Mouse (Mus musculus): ENCODE measurements at regions not wholly inside any gene's neighbourhood (a gene's known extent, or its start where the extent isn't known, plus 50 kb on each side); places are given as distances from the start of the nearest gene placed in this dataset.

DNA sequence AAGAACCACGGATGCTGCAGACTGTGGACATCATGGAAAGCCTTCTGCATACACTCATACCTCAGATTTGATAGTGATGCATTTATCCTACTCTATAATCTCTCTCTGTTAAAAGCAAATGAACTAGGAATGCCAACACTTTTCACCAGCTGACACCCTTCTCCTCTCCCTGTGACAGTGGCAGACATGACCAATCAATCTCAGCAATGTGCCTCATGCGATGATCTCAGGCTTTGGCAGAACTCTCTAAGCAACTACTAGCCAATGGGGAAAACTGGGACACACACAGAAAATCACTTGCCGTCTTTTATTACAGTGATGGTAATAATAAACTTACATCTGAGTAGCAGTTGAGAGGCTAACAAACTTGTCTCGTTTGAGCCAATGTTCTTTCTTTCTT lies 148.4 kb upstream of the Spred2 start:
- Histone ChIP-seq H3K27me3 (no peaks in the 10 kb centered on the region), H3K9me3 (no peaks in the 10 kb centered on the region), H3K4me3 (no peak overlapping the region), H3K4me1 (replicated peaks) (0 out of 2 replicates have a peak, but pooled peaks cover 5% of the 10 kb centered on the region), H3K9ac (no peak overlapping the region), H3K27ac (no peak overlapping the region), H3K4me2 (no peak overlapping the region), H3K36me3 (no peaks in the 10 kb centered on the region)
- ATAC-seq (ENCODE audit: low FRiP score) = no peak
- 93% methylated on average over 4 of the region's 4 CpGs for WGBS

DNA sequence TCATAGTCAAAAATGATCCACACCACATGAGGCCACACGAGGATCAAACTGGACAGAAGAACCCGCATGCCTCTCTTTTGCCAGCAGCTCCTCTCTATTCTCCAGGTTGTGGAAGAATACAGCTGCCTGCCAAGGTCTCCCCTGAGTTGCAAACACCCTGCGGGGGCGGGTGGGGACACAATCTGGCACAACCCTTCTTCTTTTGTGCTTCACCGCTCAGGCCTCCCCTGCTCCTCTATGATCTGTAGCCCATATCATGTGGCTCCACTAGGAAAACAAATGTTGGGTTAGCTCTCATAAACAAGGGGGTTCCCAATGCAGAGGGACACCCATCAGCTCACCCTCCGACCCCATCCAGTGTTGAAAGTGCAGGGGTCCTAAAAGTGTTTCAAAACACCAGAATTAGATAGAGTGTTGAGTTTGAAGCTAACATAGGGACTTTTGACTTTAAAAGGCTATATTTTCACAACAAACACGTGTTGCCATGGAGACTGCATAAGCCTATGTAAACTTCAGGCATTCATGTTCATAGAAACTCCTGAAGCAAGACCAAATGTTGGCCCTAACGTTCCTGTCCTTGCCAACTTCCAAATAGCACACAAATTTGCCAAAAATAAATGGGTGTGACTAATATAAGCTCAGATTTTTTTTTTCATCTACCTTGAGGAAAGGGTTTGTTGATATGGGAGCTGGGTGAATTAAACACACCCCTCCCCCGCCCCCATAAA lies 147.5 kb upstream of the Spred2 start:
- Histone ChIP-seq H3K9me3 (no peaks in the 10 kb centered on the region), H3K4me3 (no peak overlapping the region), H3K4me2 (no peak overlapping the region), H3K36me3 (no peaks in the 10 kb centered on the region), H3K27ac (no peak overlapping the region), H3K9ac (no peak overlapping the region), H3K4me1 (replicated peaks) (0 out of 2 replicates have a peak, but pooled peaks cover 5% of the 10 kb centered on the region), H3K27me3 (no peaks in the 10 kb centered on the region)
- WGBS = 74% methylated on average over 9 of the region's 9 CpGs
- no peak for ATAC-seq (ENCODE audit: low FRiP score)

DNA sequence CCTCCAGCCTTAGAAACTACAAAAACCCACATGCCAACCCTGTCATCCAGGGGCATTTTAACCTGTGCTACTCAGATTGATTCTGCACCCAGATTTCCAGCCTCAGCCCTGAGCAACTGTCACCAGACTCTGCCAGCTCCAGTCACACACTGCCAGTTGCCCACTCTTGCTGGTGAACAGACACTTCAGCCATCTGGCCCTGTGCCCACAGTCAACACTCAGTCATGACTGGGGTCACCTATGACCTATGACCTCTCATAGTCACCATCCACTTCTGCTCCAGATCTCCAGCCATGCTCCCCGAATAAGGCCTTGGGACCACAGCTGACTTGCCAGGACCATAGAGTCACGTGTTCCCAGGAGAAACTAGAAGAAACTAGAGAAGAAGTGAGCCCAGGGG lies 146.0 kb upstream of the Spred2 start:
- WGBS = 91% methylated on average over 2 of the region's 2 CpGs

DNA sequence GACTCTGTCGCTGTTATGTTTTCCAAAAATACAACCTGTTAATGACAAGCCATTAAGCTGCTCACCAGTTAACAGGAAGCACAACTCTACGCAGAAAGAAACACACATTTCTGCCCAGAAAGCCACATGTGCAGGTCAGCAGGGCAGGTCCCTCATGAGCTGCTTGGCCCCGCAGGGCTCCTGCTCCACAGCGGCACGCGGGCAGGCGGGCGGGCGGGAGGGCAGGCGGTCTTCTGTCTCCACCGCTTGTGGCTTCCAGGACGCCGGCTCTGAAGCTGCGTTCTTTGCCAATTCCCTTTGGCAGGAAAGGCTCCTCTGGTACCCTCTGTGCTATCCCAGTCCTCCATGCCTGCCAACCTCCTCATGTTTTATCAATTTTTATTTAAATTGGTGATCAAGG lies 139.1 kb upstream of the Spred2 start:
- 75% methylated on average over 14 of the region's 14 CpGs for WGBS
- Histone ChIP-seq H3K4me3 (no peak overlapping the region), H3K36me3 (no peaks in the 10 kb centered on the region), H3K9ac (no peak overlapping the region), H3K9me3 (no peaks in the 10 kb centered on the region; the same call in 1 of the 2 replicates), H3K27ac (no peak overlapping the region), H3K4me1 (replicated peaks) (no peaks in the 10 kb centered on the region), H3K4me2 (no peak overlapping the region), H3K27me3 (no peaks in the 10 kb centered on the region)
- no peak for ATAC-seq (ENCODE audit: low FRiP score)

More for the DNA sequence above, 146.0 kb upstream of the Spred2 start:
- no peaks in the 10 kb centered on the region for H3K9me3 ChIP-seq
- no peaks in the 10 kb centered on the region for H3K36me3 ChIP-seq
- no peak overlapping the region for H3K27ac ChIP-seq
- H3K4me3 ChIP-seq = no peak overlapping the region
- H3K4me1 ChIP-seq (replicated peaks) = 0 out of 2 replicates have a peak, but pooled peaks cover 5% of the 10 kb centered on the region
- H3K9ac ChIP-seq = no peak overlapping the region
- no peaks in the 10 kb centered on the region for H3K27me3 ChIP-seq
- ATAC-seq (ENCODE audit: low FRiP score) = no peak
- no peak overlapping the region for H3K4me2 ChIP-seq

DNA sequence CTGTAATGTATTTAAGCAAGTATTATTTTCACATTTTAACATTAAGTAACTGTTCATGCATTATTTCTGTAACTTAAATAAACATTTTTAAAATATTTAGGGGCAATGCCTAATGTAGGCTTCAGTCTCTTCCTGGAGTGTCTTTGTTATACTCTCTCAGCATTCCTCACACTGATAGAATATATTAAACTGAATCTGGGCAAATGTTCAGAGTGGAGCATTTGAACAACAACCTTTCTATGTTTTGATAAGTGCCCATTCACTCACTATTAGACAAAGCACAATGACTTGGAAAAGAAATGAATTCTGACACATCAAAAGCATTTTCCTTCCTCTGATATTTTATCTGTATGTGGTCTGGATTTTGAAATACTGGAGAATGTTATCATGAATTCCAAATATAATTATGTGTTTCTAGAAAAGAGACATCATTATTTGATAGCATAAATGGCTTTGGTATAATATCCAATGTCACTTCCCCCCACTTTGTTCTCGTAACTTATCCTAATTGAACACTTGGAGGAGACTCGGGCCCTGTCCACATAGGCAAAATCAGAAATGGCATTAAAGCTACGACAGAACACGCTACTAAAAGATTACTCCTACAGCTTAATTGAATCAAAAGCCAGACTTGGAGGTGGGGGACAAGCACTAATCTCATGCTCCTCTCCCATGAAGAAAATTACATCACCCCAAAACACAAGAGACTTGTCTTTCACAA lies 127.1 kb upstream of the Spred2 start:
- Histone ChIP-seq H3K27me3 (no peaks in the 10 kb centered on the region), H3K9ac (no peak overlapping the region), H3K4me2 (no peak overlapping the region), H3K36me3 (no peaks in the 10 kb centered on the region), H3K4me3 (no peak overlapping the region), H3K4me1 (replicated peaks) (no peaks in the 10 kb centered on the region), H3K9me3 (no peaks in the 10 kb centered on the region), H3K27ac (no peak overlapping the region)
- ATAC-seq (ENCODE audit: low FRiP score) = no peak
- 81% methylated on average over 4 of the region's 4 CpGs for WGBS

DNA sequence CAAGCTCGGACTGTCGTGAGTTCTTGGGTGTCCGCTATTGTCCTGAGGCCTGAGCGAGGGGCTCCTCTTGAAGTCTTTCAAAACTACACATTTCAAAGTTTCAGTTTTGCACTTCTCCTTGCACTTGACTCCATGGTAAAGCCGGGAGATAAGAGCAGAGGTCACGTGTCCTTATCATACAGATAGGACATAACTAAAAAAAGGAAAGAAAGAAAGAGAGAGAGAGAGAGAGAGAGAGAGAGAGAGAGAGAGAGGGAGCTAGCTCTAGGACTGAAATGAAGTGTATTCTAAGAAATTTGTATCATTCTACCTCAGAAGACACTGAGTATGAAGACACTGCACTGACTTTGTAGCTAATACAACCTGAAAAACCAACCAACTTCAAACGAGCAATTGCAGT lies 114.8 kb upstream of the Spred2 start:
- Histone ChIP-seq H3K36me3 (no peaks in the 10 kb centered on the region), H3K4me3 (no peak overlapping the region), H3K4me2 (no peak overlapping the region), H3K4me1 (replicated peaks) (peaks cover 8% of the 10 kb centered on the region), H3K9me3 (no peaks in the 10 kb centered on the region), H3K27me3 (no peaks in the 10 kb centered on the region), H3K27ac (no peak overlapping the region), H3K9ac (no peak overlapping the region)
- ATAC-seq (ENCODE audit: low FRiP score) = no peak
- WGBS = 88% methylated on average over 7 of the region's 7 CpGs

DNA sequence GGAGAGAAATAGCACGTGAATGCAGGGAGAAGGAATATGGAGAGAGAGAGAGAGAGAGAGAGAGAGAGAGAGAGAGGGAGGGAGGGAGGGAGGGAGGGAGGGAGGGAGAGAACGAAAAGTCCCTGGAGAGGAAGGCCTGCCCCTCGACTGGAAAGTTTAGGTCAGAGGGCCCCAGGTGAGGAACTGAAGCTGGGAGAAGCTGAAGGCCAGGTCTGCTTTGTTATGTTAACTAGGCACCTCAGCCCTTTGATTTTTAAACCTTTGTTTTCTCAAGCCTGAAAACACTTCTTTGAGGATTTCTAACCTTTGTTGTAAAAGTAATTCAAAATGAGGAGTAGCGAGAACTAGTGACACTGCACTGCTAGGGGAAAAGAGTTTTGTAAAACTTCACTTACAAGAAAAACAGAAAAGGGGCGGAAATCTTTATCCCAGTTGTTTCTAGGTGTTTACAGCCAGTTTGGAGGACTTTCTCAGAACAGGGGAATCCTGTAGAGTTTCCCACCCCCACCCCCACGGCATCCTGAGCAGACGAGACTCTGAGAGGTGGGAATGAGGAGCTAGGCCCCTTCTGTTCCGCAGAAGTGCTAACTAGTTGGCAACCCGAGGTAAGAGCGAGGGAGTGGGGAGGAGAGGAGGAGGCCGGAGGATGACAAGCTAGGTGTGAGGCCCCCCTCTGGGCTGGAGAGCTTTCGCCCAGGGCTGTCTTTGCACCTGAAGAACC lies 112.7 kb upstream of the Spred2 start:
- no peaks in the 10 kb centered on the region for H3K9me3 ChIP-seq
- WGBS = 23% methylated on average over 12 of the region's 12 CpGs
- no peak overlapping the region for H3K4me2 ChIP-seq
- no peak overlapping the region for H3K9ac ChIP-seq
- no peaks in the 10 kb centered on the region for H3K36me3 ChIP-seq
- no peak overlapping the region for H3K4me3 ChIP-seq
- H3K27me3 ChIP-seq = no peaks in the 10 kb centered on the region
- peaks cover 8% of the 10 kb centered on the region for H3K4me1 ChIP-seq (replicated peaks)
- no peak for ATAC-seq (ENCODE audit: low FRiP score)
- H3K27ac ChIP-seq = no peak overlapping the region

DNA sequence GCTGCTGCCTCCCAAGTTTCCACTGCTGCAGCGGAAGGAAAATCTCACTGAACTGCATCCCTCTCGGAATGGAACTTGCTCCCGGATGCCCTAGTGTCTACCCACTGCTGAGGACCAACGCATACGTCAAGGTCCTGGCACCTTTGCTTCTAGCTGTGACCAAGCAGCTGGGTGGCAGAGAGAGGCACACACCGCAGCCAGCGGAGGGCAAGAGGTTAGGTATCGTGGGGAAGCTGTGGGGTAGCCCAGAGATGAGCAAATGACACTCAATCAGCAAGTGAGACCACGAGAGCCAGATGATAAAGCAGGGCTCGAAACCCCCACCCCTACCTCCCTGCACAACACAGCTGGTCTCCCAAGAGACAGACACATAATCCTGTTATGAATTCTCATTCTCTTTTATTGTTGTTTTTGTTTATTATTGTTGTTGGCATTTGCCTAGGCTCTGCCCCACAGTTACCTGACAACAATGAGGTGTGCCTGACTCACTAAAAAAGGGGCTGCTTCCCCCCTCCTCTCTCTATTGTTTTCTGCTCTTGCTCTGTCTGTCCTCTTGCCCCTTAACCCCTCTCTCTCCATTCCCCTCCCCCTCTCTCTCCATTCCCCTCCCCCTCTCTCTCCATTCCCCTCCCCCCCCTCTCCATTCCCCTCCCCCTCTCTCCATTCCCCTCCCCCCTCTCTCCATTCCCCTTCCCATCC lies 112.0 kb upstream of the Spred2 start:
- H3K9me3 ChIP-seq = no peaks in the 10 kb centered on the region
- 20% methylated on average over 10 of the region's 10 CpGs for WGBS
- peak overlapping the region; percentile 25; the same call in 1 of the 2 replicates for H3K4me2 ChIP-seq
- no peaks in the 10 kb centered on the region for H3K27me3 ChIP-seq
- no peak overlapping the region for H3K27ac ChIP-seq
- no peak overlapping the region for H3K9ac ChIP-seq
- peaks cover 8% of the 10 kb centered on the region for H3K4me1 ChIP-seq (replicated peaks)
- no peak overlapping the region for H3K4me3 ChIP-seq
- ATAC-seq (ENCODE audit: low FRiP score) = peak; percentile 39
- no peaks in the 10 kb centered on the region for H3K36me3 ChIP-seq

DNA sequence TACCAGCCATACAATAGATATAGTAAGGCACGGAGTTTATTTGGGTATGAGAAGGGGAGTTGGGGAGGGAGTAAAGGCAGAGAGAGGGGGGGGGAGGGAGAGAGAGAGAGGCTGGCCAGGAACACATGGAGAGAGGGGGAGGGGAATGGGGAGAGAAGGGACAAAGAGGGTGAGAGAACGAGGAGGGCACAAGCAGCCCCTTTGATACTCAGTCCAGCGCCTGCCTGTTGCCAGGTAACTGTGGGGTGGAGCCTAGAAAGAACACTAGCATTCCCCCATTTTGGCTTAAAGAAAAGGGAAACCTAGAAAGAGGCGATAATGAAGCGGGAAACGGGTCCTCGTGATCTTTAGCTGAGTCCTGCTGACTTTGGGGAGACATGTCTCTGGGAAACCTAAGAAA lies 110.6 kb upstream of the Spred2 start:
- 64% methylated on average over 7 of the region's 7 CpGs for WGBS
- ATAC-seq (ENCODE audit: low FRiP score) = peak; percentile 34; the same call in 1 of the 2 replicates
- Histone ChIP-seq H3K9me3 (no peaks in the 10 kb centered on the region), H3K27ac (no peak overlapping the region), H3K36me3 (no peaks in the 10 kb centered on the region), H3K4me3 (no peak overlapping the region), H3K4me2 (no peak overlapping the region), H3K27me3 (no peaks in the 10 kb centered on the region), H3K4me1 (replicated peaks) (peaks cover 8% of the 10 kb centered on the region), H3K9ac (no peak overlapping the region)

DNA sequence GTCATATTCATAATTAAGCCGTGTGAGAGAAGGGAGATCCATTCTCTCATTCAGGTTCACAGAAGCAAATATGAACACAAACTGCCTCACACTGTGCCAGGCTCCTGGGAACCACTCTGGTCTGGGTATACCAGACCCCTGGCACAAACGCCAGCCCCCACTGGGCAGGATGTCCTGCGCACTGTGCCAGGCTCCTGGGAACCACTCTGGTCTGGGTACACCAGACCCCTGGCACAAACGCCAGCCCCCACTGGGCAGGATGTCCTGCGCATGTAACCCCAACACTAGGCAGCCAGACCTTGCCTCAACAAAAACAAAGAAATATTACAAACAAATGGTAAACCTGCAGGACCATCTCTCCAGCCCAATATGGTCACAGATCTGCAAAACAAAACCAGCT lies 101.2 kb upstream of the Spred2 start:
- Histone ChIP-seq H3K27ac (no peak overlapping the region), H3K9ac (no peak overlapping the region; the same call in 1 of the 2 replicates), H3K4me3 (no peak overlapping the region), H3K9me3 (no peaks in the 10 kb centered on the region), H3K27me3 (no peaks in the 10 kb centered on the region), H3K36me3 (no peaks in the 10 kb centered on the region), H3K4me2 (no peak overlapping the region), H3K4me1 (replicated peaks) (no peaks in the 10 kb centered on the region)
- 84% methylated on average over 5 of the region's 5 CpGs for WGBS
- peak; percentile 52; the same call in 1 of the 2 replicates for ATAC-seq (ENCODE audit: low FRiP score)

DNA sequence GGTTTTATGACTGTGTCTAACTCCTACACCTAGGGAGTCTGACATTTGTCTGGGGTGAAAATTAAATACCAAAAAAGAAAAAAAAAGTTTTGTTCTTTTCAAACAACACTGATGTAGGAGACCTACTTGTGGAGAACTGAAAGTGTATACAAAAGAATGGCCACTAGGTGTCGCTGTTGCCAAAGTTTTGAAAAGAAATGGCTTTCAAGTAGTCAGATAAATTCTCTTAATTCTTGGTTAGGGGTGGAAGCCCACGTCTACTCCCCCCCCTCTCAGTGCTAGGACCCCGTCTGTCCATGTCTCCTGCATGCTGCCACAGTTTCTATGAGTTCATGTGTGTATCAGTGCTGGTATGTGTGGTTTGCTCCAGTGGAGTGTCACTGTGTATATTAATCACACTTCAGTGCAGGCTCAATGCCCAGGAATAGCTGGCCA lies 100.7 kb upstream of the Spred2 start:
- no peak overlapping the region for H3K4me3 ChIP-seq
- H3K36me3 ChIP-seq = no peaks in the 10 kb centered on the region
- no peak overlapping the region for H3K9ac ChIP-seq
- H3K4me1 ChIP-seq (replicated peaks) = no peaks in the 10 kb centered on the region
- H3K27ac ChIP-seq = no peak overlapping the region
- no peak overlapping the region for H3K4me2 ChIP-seq
- peak; percentile 60 for ATAC-seq (ENCODE audit: low FRiP score)
- no peaks in the 10 kb centered on the region for H3K9me3 ChIP-seq
- no peaks in the 10 kb centered on the region for H3K27me3 ChIP-seq
- WGBS = 0% methylated on average over 3 of the region's 3 CpGs
